Mouse (Mus musculus) liver, adult 2 months (tissue): Measurements from ENCODE around the gene Rab4a. TPM values are rescaled to one million over a fixed set of nuclear protein-coding genes. Genes with fewer than 3 reads are reported as not detected.

ENCODE experiments used
- DNase-seq: peaks from one replicate; pipeline ENCODE4 v3.0.0-alpha.2; 2011; ENCODE audit warnings: low read depth, low spot score; ENCODE audit errors: extremely low read depth
- H3K27ac ChIP-seq: fragments of 200-500 bp; replicated peaks from 2 replicates; pipeline ENCODE4 v1.5.1; 2012; ENCODE audit warnings: low read depth, mild to moderate bottlenecking, control low read depth, inconsistent platforms, low read length; ENCODE audit not compliant: insufficient read depth
- H3K27me3 ChIP-seq: fragments of 200-500 bp; 2 replicates; pipeline ENCODE4 v1.6.1; 2012; ENCODE audit warnings: mild to moderate bottlenecking, moderate library complexity, low read length, inconsistent platforms; ENCODE audit not compliant: control insufficient read depth, insufficient read depth
- H3K36me3 ChIP-seq: fragments of 200-500 bp; 2 replicates; pipeline ENCODE4 v1.6.1; 2012; ENCODE audit warnings: low read length, inconsistent platforms; ENCODE audit not compliant: control insufficient read depth, insufficient read depth
- H3K4me1 ChIP-seq: fragments of 200-500 bp; 2 replicates; pipeline ENCODE4 v1.6.1; 2011; ENCODE audit warnings: low read length; ENCODE audit not compliant: control insufficient read depth, insufficient read depth
- H3K4me3 ChIP-seq: fragments of 200-500 bp; 2 replicates; pipeline ENCODE4 v1.5.1; 2011; ENCODE audit warnings: low read depth, mild to moderate bottlenecking, control low read depth, low read length, moderate library complexity; ENCODE audit not compliant: insufficient read depth
- H3K79me2 ChIP-seq: fragments of 200-500 bp; 2 replicates; pipeline ENCODE4 v1.6.1; 2012; ENCODE audit warnings: inconsistent platforms, mild to moderate bottlenecking, low read length, moderate library complexity; ENCODE audit not compliant: control insufficient read depth, insufficient read depth
- H3K9ac ChIP-seq: fragments of 200-500 bp; 2 replicates; pipeline ENCODE4 v1.6.1; 2012; ENCODE audit warnings: low read depth, mild to moderate bottlenecking, control low read depth, inconsistent platforms, low read length
- CTCF ChIP-seq: fragments of 200-500 bp; IDR thresholded peaks from 2 replicates; pipeline ENCODE4 v1.5.1; 2011; ENCODE audit warnings: low read depth, low read length, control low read depth
- POLR2A ChIP-seq: fragments of 200-500 bp; IDR thresholded peaks from 2 replicates; pipeline ENCODE4 v1.6.1; 2011; ENCODE audit warnings: low read length, control low read depth; ENCODE audit not compliant: insufficient read depth; ENCODE audit errors: extremely low read depth
- WGBS: fragments of 180-500 bp; shearing (Covaris S2); methylation state at CpG from one replicate; pipeline ENCODE4 v1.1.7; 2018; 5-methylcytosine and 5-hydroxymethylcytosine counted together
- polyA plus RNA-seq: library from polyadenylated mRNA; depleted of rRNA; stranded (reverse); fragments of >200 nt; gene quantifications from 2 replicates; pipeline ENCODE4 v1.2.3, GENCODE M21; 2012
- total RNA-seq: library from RNA; depleted of rRNA; stranded (reverse); fragments of >200 nt; gene quantifications from 2 replicates; pipeline ENCODE4 v1.2.3, GENCODE M21; 2014

The Rab4a gene
- total and polyA plus RNA-seq, 2 experiments: 15.4 to 24.4 TPM

GRCm38 (mm10) chr8:123826758-123827157, 21.0 kb downstream of the Rab4a start:
- Histone ChIP-seq H3K9ac (no peak overlapping the region), H3K36me3 (peaks cover 29% of the 10 kb centered on the region; the same call in 1 of the 2 replicates), H3K4me1 (peaks cover 5% of the 10 kb centered on the region), H3K27ac (no peak overlapping the region), H3K4me3 (no peak overlapping the region), H3K79me2 (no peaks in the 10 kb centered on the region), H3K27me3 (no peaks in the 10 kb centered on the region)
- TF ChIP-seq POLR2A: no peak
- no peak for TF ChIP-seq CTCF
- 92% methylated on average over 7 of the region's 7 CpGs for WGBS
- DNase-seq: no peak

GRCm38 (mm10) chr8:123827523-123827922, 21.7 kb downstream of the Rab4a start:
- Histone ChIP-seq H3K4me3 (no peak overlapping the region), H3K27ac (no peak overlapping the region), H3K4me1 (no peaks in the 10 kb centered on the region), H3K79me2 (no peaks in the 10 kb centered on the region), H3K36me3 (peaks cover 29% of the 10 kb centered on the region; the same call in 1 of the 2 replicates), H3K27me3 (no peaks in the 10 kb centered on the region), H3K9ac (no peak overlapping the region)
- no peak for DNase-seq
- TF ChIP-seq CTCF: no peak
- TF ChIP-seq POLR2A: no peak
- 94% methylated on average over 13 of the region's 13 CpGs for WGBS

GRCm38 (mm10) chr8:123832757-123833156, 27.0 kb downstream of the Rab4a start:
- no peaks in the 10 kb centered on the region for H3K4me1 ChIP-seq
- H3K4me3 ChIP-seq: no peak overlapping the region
- peak; percentile 52 for DNase-seq
- no peak overlapping the region for H3K27ac ChIP-seq
- H3K36me3 ChIP-seq: peaks cover 42% of the 10 kb centered on the region; the same call in 1 of the 2 replicates
- TF ChIP-seq POLR2A (no peak), CTCF (peak; percentile 94)
- no peak overlapping the region for H3K9ac ChIP-seq
- no peaks in the 10 kb centered on the region for H3K27me3 ChIP-seq
- WGBS: 83% methylated on average over 4 of the region's 4 CpGs
- no peaks in the 10 kb centered on the region for H3K79me2 ChIP-seq

GRCm38 (mm10) chr8:123835451-123835850, 29.7 kb downstream of the Rab4a start:
- DNase-seq: peak; percentile 47
- TF ChIP-seq POLR2A (no peak), CTCF (peak; percentile 63; the same call in 1 of the 2 replicates)
- Histone ChIP-seq H3K27me3 (no peaks in the 10 kb centered on the region), H3K4me3 (no peak overlapping the region), H3K36me3 (peaks cover 25% of the 10 kb centered on the region; the same call in 1 of the 2 replicates), H3K9ac (no peak overlapping the region), H3K4me1 (no peaks in the 10 kb centered on the region), H3K27ac (no peak overlapping the region), H3K79me2 (no peaks in the 10 kb centered on the region)
- 71% methylated on average over 9 of the region's 9 CpGs for WGBS

DNA sequence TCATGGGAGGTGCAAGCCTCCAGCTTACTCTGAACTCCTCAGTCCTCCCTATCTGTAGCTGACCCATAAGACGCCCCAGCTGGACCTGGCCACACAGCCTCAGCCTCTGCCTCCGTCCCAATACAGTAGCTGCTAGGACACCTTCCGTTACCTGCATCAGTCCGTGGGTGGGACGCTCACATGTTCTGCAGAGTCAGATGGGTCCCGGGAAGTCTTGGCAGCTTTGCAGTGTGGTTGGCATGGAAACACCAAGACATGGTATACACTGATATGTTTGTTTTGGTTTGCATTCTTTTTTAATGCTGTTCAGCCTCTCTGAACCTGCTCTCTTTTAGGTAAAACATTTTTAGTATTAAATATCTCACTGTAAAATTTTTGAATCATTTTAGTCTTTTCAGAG, 30.6 kb downstream of the Rab4a start:
- 90% methylated on average over 6 of the region's 6 CpGs for WGBS
- DNase-seq: no peak
- peaks cover 23% of the 10 kb centered on the region; the same call in 1 of the 2 replicates for H3K36me3 ChIP-seq
- H3K79me2 ChIP-seq: no peaks in the 10 kb centered on the region
- TF ChIP-seq POLR2A (no peak), CTCF (no peak)
- no peaks in the 10 kb centered on the region for H3K4me1 ChIP-seq
- no peak overlapping the region for H3K4me3 ChIP-seq
- no peak overlapping the region for H3K9ac ChIP-seq
- no peaks in the 10 kb centered on the region for H3K27me3 ChIP-seq
- H3K27ac ChIP-seq: no peak overlapping the region

GRCm38 (mm10) chr8:123838496-123838895, 32.7 kb downstream of the Rab4a start:
- H3K79me2 ChIP-seq: no peaks in the 10 kb centered on the region
- H3K27ac ChIP-seq: no peak overlapping the region
- no peaks in the 10 kb centered on the region for H3K4me1 ChIP-seq
- no peak for TF ChIP-seq POLR2A
- TF ChIP-seq CTCF: no peak
- H3K9ac ChIP-seq: no peak overlapping the region
- no peak overlapping the region for H3K4me3 ChIP-seq
- 72% methylated on average over 9 of the region's 9 CpGs for WGBS
- peaks cover 15% of the 10 kb centered on the region; the same call in 1 of the 2 replicates for H3K36me3 ChIP-seq
- DNase-seq: no peak
- no peaks in the 10 kb centered on the region for H3K27me3 ChIP-seq
